Mouse (Mus musculus) inflammation-experienced regulatory T-cells (primary cell): ENCODE data around the gene Hnrnpc. TPM values are rescaled to one million over a fixed set of nuclear protein-coding genes. Genes with fewer than 3 reads are reported as not detected.

Experiments used
- polyA plus RNA-seq, 2 experiments: library from polyadenylated mRNA; unstranded; fragments of 100-300 nt; shearing (Covaris generic); gene quantifications; one replicate each; pipeline ENCODE4 v1.2.1; 2017

Gene Hnrnpc
- 100 to 1,000 TPM; 398 to 456 TPM for polyA plus RNA-seq

GRCm38 (mm10) chr14:52103856-52104676, at the start of gene Hnrnpc:
Gene Hnrnpc (minus strand): TSS chr14:52104028.

GRCm38 (mm10) chr14:52110346-52110745, 6.5 kb upstream of the Hnrnpc start, which contains the start of gene Rpgrip1:
Gene Rpgrip1 (plus strand): TSS chr14:52110704.

GRCm38 (mm10) chr14:52042359-52042758, 61.5 kb downstream of the Hnrnpc start, which contains the start of gene Olfr221:
Gene Olfr221 (minus strand): TSS chr14:52042459.

Other genes with a start within 250 kb of the Hnrnpc start
- 100 to 1,000 TPM in 1 of 2 experiments, 10 to 100 TPM in 1; 77.4 to 115 TPM for gene Mettl17, start 219.2 kb downstream of the Hnrnpc start, polyA plus RNA-seq
- 1 to 10 TPM in 1 of 2 experiments, under 1 TPM in 1; 0.19 to 1.1 TPM for gene Slc39a2, start 211.1 kb downstream of the Hnrnpc start, polyA plus RNA-seq
- 10 to 100 TPM; 32.8 to 39.1 TPM for gene Ndrg2, start 189.9 kb downstream of the Hnrnpc start, polyA plus RNA-seq
- not detected for gene Tppp2, start 185.6 kb downstream of the Hnrnpc start, polyA plus RNA-seq
- gene Rnase13, start 181.3 kb downstream of the Hnrnpc start, polyA plus RNA-seq, result not detected
- 1 to 10 TPM; 2.4 to 6.8 TPM for gene Arhgef40, start 119.3 kb downstream of the Hnrnpc start, polyA plus RNA-seq
- gene Tmem253, start 88.4 kb downstream of the Hnrnpc start, polyA plus RNA-seq, result 1 to 10 TPM; 1.5 TPM
- gene Zfp219, start 83.3 kb downstream of the Hnrnpc start, polyA plus RNA-seq, result 10 to 100 TPM; 16.7 to 19.3 TPM
- under 1 TPM; 0.13 to 0.33 TPM for gene Olfr221, start 61.6 kb downstream of the Hnrnpc start, polyA plus RNA-seq
- 1 to 10 TPM; 6.7 to 7.6 TPM for gene Rpgrip1, start 6.7 kb upstream of the Hnrnpc start, polyA plus RNA-seq
- 10 to 100 TPM; 17.1 to 17.5 TPM for gene Supt16, start 93.4 kb upstream of the Hnrnpc start, polyA plus RNA-seq
- gene Chd8, start 153.8 kb upstream of the Hnrnpc start, polyA plus RNA-seq, result 10 to 100 TPM; 33.5 to 39.3 TPM
- gene Tox4, start 175.1 kb upstream of the Hnrnpc start, polyA plus RNA-seq, result 10 to 100 TPM; 83.7 to 89.2 TPM
- 10 to 100 TPM; 14.1 to 25.9 TPM for gene Rab2b, start 175.5 kb upstream of the Hnrnpc start, polyA plus RNA-seq
- gene Mettl3, start 201.1 kb upstream of the Hnrnpc start, polyA plus RNA-seq, result 10 to 100 TPM; 64.7 to 72.9 TPM
- 1 to 10 TPM; 2.9 to 3.8 TPM for gene Sall2, start 224.7 kb upstream of the Hnrnpc start, polyA plus RNA-seq